Mouse (Mus musculus) erythroid progenitor cell, adult 5-6 weeks (primary cell): ENCODE results near the gene Capn3. TPM values are rescaled to one million over a fixed set of nuclear protein-coding genes. Genes with fewer than 3 reads are reported as not detected.
A peak's percentile ranks its signal among the peaks of the same experiment; 100 is the strongest.

Source experiments
- ATAC-seq: replicated peaks from 2 replicates; pipeline ENCODE4 v1.8.0; 2016; ENCODE audit warnings: moderate number of reproducible peaks, mild to moderate bottlenecking, moderate TSS enrichment, inconsistent platforms; ENCODE audit not compliant: poor library complexity, low FRiP score, severe bottlenecking
- total RNA-seq, 2 experiments: library from RNA; stranded (forward) in 1 of 2; stranded (reverse) in 1 of 2; fragments of 150-400 nt in 1 of 2; fragments of 186-747, 209-891 nt in 1 of 2; gene quantifications; 2 replicates each; pipeline versions ENCODE4 v1.2.3 to v1.2.4; 2015 to 2017; ENCODE audit warnings: low replicate concordance in 2 of 2

Gene Capn3
- total RNA-seq (2015; ENCODE audit: low replicate concordance) (not detected in 2 replicates), total RNA-seq (2017; ENCODE audit: low replicate concordance) (not detected in 2 replicates)

- ATAC-seq, result no peak
Observed at GRCm38 (mm10) chr2:120455719-120456118, at the start of gene Capn3. Capn3 (plus strand) TSS chr2:120456019.

- ATAC-seq, result peak; percentile 86
Observed at GRCm38 (mm10) chr2:120411096-120411628, 44.7 kb upstream of the Capn3 start.

- ATAC-seq, result no peak
Observed at GRCm38 (mm10) chr2:120414113-120414512, 41.7 kb upstream of the Capn3 start.

- ATAC-seq, result no peak
Observed at GRCm38 (mm10) chr2:120414738-120415414, 40.9 kb upstream of the Capn3 start.

GRCm38 (mm10) chr2:120424386-120424785 is 31.4 kb upstream of the Capn3 start:
- ATAC-seq, result no peak

- ATAC-seq, result no peak
Observed at GRCm38 (mm10) chr2:120444486-120444885, 11.3 kb upstream of the Capn3 start.

- ATAC-seq, result peak; percentile 91
Observed at GRCm38 (mm10) chr2:120446373-120446772, 9.4 kb upstream of the Capn3 start.

GRCm38 (mm10) chr2:120447306-120447705 is 8.5 kb upstream of the Capn3 start:
- ATAC-seq, result no peak

- ATAC-seq, result no peak
Observed at GRCm38 (mm10) chr2:120450724-120451123, 5.1 kb upstream of the Capn3 start.

- no peak for ATAC-seq
Observed at GRCm38 (mm10) chr2:120452600-120452999, 3.2 kb upstream of the Capn3 start.

GRCm38 (mm10) chr2:120454987-120455386 is 832 bp upstream of the Capn3 start:
- no peak for ATAC-seq

GRCm38 (mm10) chr2:120460216-120460615 is 4.4 kb downstream of the Capn3 start:
- ATAC-seq, result no peak

GRCm38 (mm10) chr2:120463328-120463727 is 7.5 kb downstream of the Capn3 start:
- ATAC-seq, result no peak

- ATAC-seq, result no peak
Observed at GRCm38 (mm10) chr2:120464091-120464490, 8.3 kb downstream of the Capn3 start.

GRCm38 (mm10) chr2:120464732-120465396 is 9.0 kb downstream of the Capn3 start:
- ATAC-seq, result no peak

GRCm38 (mm10) chr2:120465397-120465785 is 9.6 kb downstream of the Capn3 start:
- ATAC-seq, result no peak

GRCm38 (mm10) chr2:120468011-120468410 is 12.2 kb downstream of the Capn3 start:
- ATAC-seq, result no peak

GRCm38 (mm10) chr2:120469220-120469619 is 13.4 kb downstream of the Capn3 start:
- no peak for ATAC-seq

- ATAC-seq, result no peak
Observed at GRCm38 (mm10) chr2:120469715-120470114, 13.9 kb downstream of the Capn3 start.

- ATAC-seq, result no peak
Observed at GRCm38 (mm10) chr2:120470856-120471255, 15.0 kb downstream of the Capn3 start.
